24 mouse cellular contexts compared by ENCODE assay signal in genomic region chr3:68762988-68763387, GRCm38 (mm10).
DNase-seq lines count a peak whose midpoint lies in the region; ATAC-seq and TF ChIP-seq lines count a peak whose summit lies in the region.
"Had no signal": no experiment of that assay in that cellular context is flagged by ENCODE, and none has a peak within 500 bp of the region (broad histone marks: within the 10 kb centered on the region; RNA-seq: fewer than 3 reads in every experiment).

No protein-coding gene starts in this region.

- no peaks in the 10 kb centered on the region for H3K36me3 ChIP-seq in heart, embryonic 13.5 days
- H3K36me3 ChIP-seq in heart, adult 2 months (ENCODE audit: control insufficient read depth, insufficient read depth, low read length) = no peaks in the 10 kb centered on the region
- H3K36me3 ChIP-seq in C2C12 (ENCODE audit: control insufficient read depth, insufficient read depth) = no peaks in the 10 kb centered on the region
- H3K36me3 ChIP-seq in neural tube, embryonic 15.5 days = no peaks in the 10 kb centered on the region
- H3K36me3 ChIP-seq: embryonic facial prominence, embryonic 12.5 days; embryonic facial prominence, embryonic 15.5 days; heart, embryonic 12.5 days had no signal

- WGBS in heart, embryonic 13.5 days = 81% methylated on average over 8 of the region's 8 CpGs
- WGBS in heart, adult 2 months = 94% methylated on average over 8 of the region's 8 CpGs
- WGBS in neural tube, embryonic 15.5 days = 92% methylated on average over 8 of the region's 8 CpGs

- H3K27ac ChIP-seq in heart, embryonic 13.5 days (replicated peaks) = peak overlapping the region; percentile 83
- H3K27ac ChIP-seq in heart, adult 2 months = no peak overlapping the region
- H3K27ac ChIP-seq in neural tube, embryonic 15.5 days (replicated peaks) = no peak overlapping the region
- H3K27ac ChIP-seq: embryonic facial prominence, embryonic 12.5 days; embryonic facial prominence, embryonic 15.5 days; hindbrain, embryonic 14.5 days; hindbrain, postnatal 0 days had no signal

- intact Hi-C loops in heart, adult 2 months (cut with DNase I) = no loop called here

- no peak for TF ChIP-seq EP300 in heart, adult 2 months (IDR thresholded peaks at IDR 0.05; ENCODE audit: insufficient read depth, low read depth, low read length)

- no peak for TF ChIP-seq CTCF in heart, adult 2 months (IDR thresholded peaks at IDR 0.05)
- no peak for TF ChIP-seq CTCF in C2C12 (IDR thresholded peaks at IDR 0.05; ENCODE audit: control insufficient read depth, insufficient read depth, insufficient read length)

- H3K4me1 ChIP-seq in heart, embryonic 13.5 days = peaks cover 81% of the 10 kb centered on the region
- peaks cover 19% of the 10 kb centered on the region for H3K4me1 ChIP-seq in heart, adult 2 months (ENCODE audit: control insufficient read depth, insufficient read depth, low read length)
- no peaks in the 10 kb centered on the region for H3K4me1 ChIP-seq in neural tube, embryonic 15.5 days

- no peaks in the 10 kb centered on the region for H3K79me3 ChIP-seq in C2C12 (ENCODE audit: low read depth)

- H3K4me3 ChIP-seq in heart, embryonic 13.5 days = no peak overlapping the region
- no peak overlapping the region for H3K4me3 ChIP-seq in heart, adult 2 months
- no peak overlapping the region for H3K4me3 ChIP-seq in C2C12 (ENCODE audit: insufficient read depth, poor library complexity, severe bottlenecking)
- no peak overlapping the region for H3K4me3 ChIP-seq in neural tube, embryonic 15.5 days (replicated peaks)
- H3K4me3 ChIP-seq: embryonic facial prominence, embryonic 12.5 days; embryonic facial prominence, embryonic 15.5 days; gastrocnemius, adult 2 months; heart, embryonic 12.5 days had no signal

- no peak for ATAC-seq in heart, embryonic 13.5 days (ENCODE audit: extremely low read depth, insufficient number of reproducible peaks, low FRiP score, low TSS enrichment)
- ATAC-seq in activated CD4-positive, CD25-positive, alpha-beta regulatory T cell, adult 4 months = peak; percentile 12
- ATAC-seq in neural tube, embryonic 15.5 days (ENCODE audit: low FRiP score) = no peak
- ATAC-seq: forebrain, embryonic 14.5 days; forebrain, postnatal 0 days; hindbrain, postnatal 0 days; inflammation-experienced regulatory T-cells, adult 6 months had no signal

- no peaks in the 10 kb centered on the region for H3K79me2 ChIP-seq in heart, adult 2 months (replicated peaks; ENCODE audit: control insufficient read depth, insufficient read depth, low read length)
- H3K79me2 ChIP-seq in C2C12 (ENCODE audit: control insufficient read depth, insufficient read depth) = no peaks in the 10 kb centered on the region

- H3K9me3 ChIP-seq in heart, embryonic 13.5 days = no peaks in the 10 kb centered on the region
- no peaks in the 10 kb centered on the region for H3K9me3 ChIP-seq in neural tube, embryonic 15.5 days (replicated peaks)
- H3K9me3 ChIP-seq: embryonic facial prominence, embryonic 12.5 days; embryonic facial prominence, embryonic 15.5 days; heart, embryonic 12.5 days had no signal

- no peak for TF ChIP-seq POLR2A in heart, adult 2 months (IDR thresholded peaks at IDR 0.05; ENCODE audit: insufficient read depth, low read depth, low read length)

- no peak overlapping the region for H3K4me2 ChIP-seq in heart, embryonic 13.5 days
- no peak overlapping the region for H3K4me2 ChIP-seq in neural tube, embryonic 15.5 days
- H3K4me2 ChIP-seq: embryonic facial prominence, embryonic 12.5 days; embryonic facial prominence, embryonic 15.5 days; hindbrain, embryonic 14.5 days had no signal

- no peaks in the 10 kb centered on the region for H3K27me3 ChIP-seq in heart, embryonic 13.5 days (replicated peaks)
- H3K27me3 ChIP-seq in heart, adult 2 months (ENCODE audit: control insufficient read depth, insufficient read depth, low read length) = no peaks in the 10 kb centered on the region; the same call in 1 of the 2 replicates
- no peaks in the 10 kb centered on the region for H3K27me3 ChIP-seq in C2C12 (ENCODE audit: control insufficient read depth, insufficient read depth, insufficient read length)
- no peaks in the 10 kb centered on the region for H3K27me3 ChIP-seq in neural tube, embryonic 15.5 days (replicated peaks)
- H3K27me3 ChIP-seq: embryonic facial prominence, embryonic 12.5 days; embryonic facial prominence, embryonic 15.5 days; heart, embryonic 12.5 days had no signal

- H3K9ac ChIP-seq in heart, embryonic 13.5 days = no peak overlapping the region
- no peak overlapping the region for H3K9ac ChIP-seq in heart, adult 2 months (ENCODE audit: low read depth, low read length)
- no peak overlapping the region for H3K9ac ChIP-seq in neural tube, embryonic 15.5 days (replicated peaks)
- H3K9ac ChIP-seq: embryonic facial prominence, embryonic 12.5 days; embryonic facial prominence, embryonic 15.5 days; forebrain, postnatal 0 days; heart, embryonic 12.5 days; hindbrain, embryonic 14.5 days had no signal

- no peak overlapping the region for H3ac ChIP-seq in C2C12 (ENCODE audit: control insufficient read depth, insufficient read length, low read depth)

- DNase-seq in heart, adult 2 months = no peak
- no peak for DNase-seq in left cerebral cortex, adult 8-10 months (ENCODE audit: low spot score in 2 of 2)
- DNase-seq: adrenal gland, postnatal 10 days; adrenal gland, postnatal 36 days; cerebellum, adult 18-20 months; cerebellum, adult 9-10 months; cerebellum, postnatal 25 days; forebrain, postnatal 0 days; gastrocnemius, adult 2 months; gastrocnemius, postnatal 14 days; heart, adult 11 months; heart, postnatal 14 days; heart, postnatal 4 days had no signal

TF ChIP-seq in C2C12, 6 proteins besides CTCF, POLR2A, EP300 and RAD21:
- TF ChIP-seq MAX (IDR thresholded peaks at IDR 0.05) (no peak), MYOG (IDR thresholded peaks at IDR 0.05; ENCODE audit: control insufficient read depth, extremely low read depth, insufficient read length) (no peak), USF1 (IDR thresholded peaks at IDR 0.05; ENCODE audit: low read depth) (peak; percentile 82)
